Mouse (Mus musculus): ENCODE results near the gene Sall4. TPM values are rescaled to one million over a fixed set of nuclear protein-coding genes. Genes with fewer than 3 reads are reported as not detected.
A peak's percentile ranks its signal among the peaks of the same experiment; 100 is the strongest.
"Not testable (repeated sequence)": the region's sequence is repeated elsewhere in the genome, so short reads cannot be mapped to it uniquely, and the experiment has no call there.

Sall4 gene
- polyA plus RNA-seq, 1 experiment from 2014 or later = 9.3 TPM

- Histone ChIP-seq H3K27ac (no peak overlapping the region), H3K36me3 (no peaks in the 10 kb centered on the region), H3K9ac (no peak overlapping the region), H3K27me3 (replicated peaks) (peaks cover 58% of the 10 kb centered on the region), H3K4me1 (peaks cover 10% of the 10 kb centered on the region), H3K4me2 (no peak overlapping the region), H3K9me3 (replicated peaks) (no peaks in the 10 kb centered on the region), H3K4me3 (no peak overlapping the region)
- ATAC-seq = no peak
- 56% methylated on average over 8 of the region's 8 CpGs for WGBS (ENCODE audit: insufficient replicate concordance)
Observed at GRCm38 (mm10) chr2:168769259-168769658, 1.5 kb upstream of the Sall4 start.

GRCm38 (mm10) chr2:168766538-168767361 lies 993 bp downstream of the Sall4 start:
- H3K36me3 ChIP-seq = no peaks in the 10 kb centered on the region
- peaks cover 82% of the 10 kb centered on the region for H3K27me3 ChIP-seq (replicated peaks)
- peaks cover 10% of the 10 kb centered on the region for H3K4me1 ChIP-seq
- peak overlapping the region; percentile 50 for H3K9ac ChIP-seq
- peak; percentile 46; the same call in 1 of the 2 replicates for ATAC-seq
- WGBS (ENCODE audit: insufficient replicate concordance) = 1% methylated on average over 48 of the region's 52 CpGs
- peak overlapping the region; percentile 55 for H3K4me3 ChIP-seq
- H3K9me3 ChIP-seq (replicated peaks) = no peaks in the 10 kb centered on the region
- H3K27ac ChIP-seq = peak overlapping the region; percentile 73
- peak overlapping the region; percentile 61 for H3K4me2 ChIP-seq

GRCm38 (mm10) chr2:168765696-168766537 lies 1.8 kb downstream of the Sall4 start:
- no peaks in the 10 kb centered on the region for H3K36me3 ChIP-seq
- peak overlapping the region; percentile 73 for H3K27ac ChIP-seq
- peak overlapping the region; percentile 50 for H3K9ac ChIP-seq
- H3K4me3 ChIP-seq = peak overlapping the region; percentile 55
- under 1% methylated on average over 65 of the region's 65 CpGs for WGBS (ENCODE audit: insufficient replicate concordance)
- H3K4me2 ChIP-seq = peak overlapping the region; percentile 61
- H3K27me3 ChIP-seq (replicated peaks) = peaks cover 89% of the 10 kb centered on the region
- H3K4me1 ChIP-seq = peaks cover 10% of the 10 kb centered on the region
- H3K9me3 ChIP-seq (replicated peaks) = no peaks in the 10 kb centered on the region
- ATAC-seq = peak; percentile 27

- under 1% methylated on average over 32 of the region's 32 CpGs for WGBS (ENCODE audit: insufficient replicate concordance)
- no peak overlapping the region for H3K9ac ChIP-seq
- peak overlapping the region; percentile 61 for H3K4me2 ChIP-seq
- H3K36me3 ChIP-seq = no peaks in the 10 kb centered on the region
- H3K27ac ChIP-seq = peak overlapping the region; percentile 73
- H3K27me3 ChIP-seq (replicated peaks) = peaks cover 90% of the 10 kb centered on the region
- H3K9me3 ChIP-seq (replicated peaks) = no peaks in the 10 kb centered on the region
- peak overlapping the region; percentile 55 for H3K4me3 ChIP-seq
- H3K4me1 ChIP-seq = peaks cover 10% of the 10 kb centered on the region
- ATAC-seq = peak; percentile 61
Observed at GRCm38 (mm10) chr2:168765065-168765681, 2.6 kb downstream of the Sall4 start.

GRCm38 (mm10) chr2:168764460-168764867 lies 3.3 kb downstream of the Sall4 start:
- Histone ChIP-seq H3K27me3 (replicated peaks) (peaks cover 84% of the 10 kb centered on the region), H3K9ac (no peak overlapping the region), H3K4me1 (peaks cover 10% of the 10 kb centered on the region), H3K9me3 (replicated peaks) (no peaks in the 10 kb centered on the region), H3K36me3 (no peaks in the 10 kb centered on the region), H3K4me3 (peak overlapping the region; percentile 7; the same call in 1 of the 2 replicates), H3K27ac (no peak overlapping the region), H3K4me2 (peak overlapping the region; percentile 61)
- 29% methylated on average over 9 of the region's 9 CpGs for WGBS (ENCODE audit: insufficient replicate concordance)
- no peak for ATAC-seq

GRCm38 (mm10) chr2:168763785-168764184 lies 4.0 kb downstream of the Sall4 start:
- peak overlapping the region; percentile 5; the same call in 1 of the 2 replicates for H3K4me3 ChIP-seq

GRCm38 (mm10) chr2:168762411-168762815 lies 5.3 kb downstream of the Sall4 start:
- H3K36me3 ChIP-seq = no peaks in the 10 kb centered on the region
- H3K4me3 ChIP-seq = no peak overlapping the region
- ATAC-seq = no peak
- H3K27me3 ChIP-seq (replicated peaks) = peaks cover 63% of the 10 kb centered on the region
- no peaks in the 10 kb centered on the region for H3K9me3 ChIP-seq (replicated peaks)
- H3K4me2 ChIP-seq = peak overlapping the region; percentile 12
- H3K27ac ChIP-seq = no peak overlapping the region
- WGBS (ENCODE audit: insufficient replicate concordance) = 29% methylated on average over 12 of the region's 12 CpGs
- H3K4me1 ChIP-seq = peaks cover 10% of the 10 kb centered on the region
- H3K9ac ChIP-seq = no peak overlapping the region

More at GRCm38 (mm10) chr2:168763785-168764184, 4.0 kb downstream of the Sall4 start:
- H3K9me3 ChIP-seq (replicated peaks) = no peaks in the 10 kb centered on the region
- no peak overlapping the region for H3K9ac ChIP-seq
- H3K27me3 ChIP-seq (replicated peaks) = peaks cover 77% of the 10 kb centered on the region
- ATAC-seq = no peak
- H3K4me2 ChIP-seq = peak overlapping the region; percentile 61
- no peak overlapping the region for H3K27ac ChIP-seq
- 29% methylated on average over 7 of the region's 7 CpGs for WGBS (ENCODE audit: insufficient replicate concordance)
- H3K4me1 ChIP-seq = peaks cover 10% of the 10 kb centered on the region
- no peaks in the 10 kb centered on the region for H3K36me3 ChIP-seq

GRCm38 (mm10) chr2:168761954-168762353 lies 5.8 kb downstream of the Sall4 start:
- Histone ChIP-seq H3K9ac (no peak overlapping the region), H3K4me2 (peak overlapping the region; percentile 12), H3K27me3 (replicated peaks) (peaks cover 59% of the 10 kb centered on the region), H3K36me3 (no peaks in the 10 kb centered on the region), H3K9me3 (replicated peaks) (no peaks in the 10 kb centered on the region), H3K4me1 (peaks cover 9% of the 10 kb centered on the region), H3K27ac (no peak overlapping the region), H3K4me3 (no peak overlapping the region)
- no peak for ATAC-seq
- 35% methylated on average over 4 of the region's 4 CpGs for WGBS (ENCODE audit: insufficient replicate concordance)

- 0 out of 2 replicates have a peak, but pooled peaks cover 4% of the 10 kb centered on the region for H3K36me3 ChIP-seq
- WGBS (ENCODE audit: insufficient replicate concordance) = 63% methylated on average over 9 of the region's 9 CpGs
- H3K4me1 ChIP-seq = peaks cover under 1% of the 10 kb centered on the region; the same call in 1 of the 2 replicates
- peaks cover 51% of the 10 kb centered on the region for H3K27me3 ChIP-seq (replicated peaks)
- H3K9me3 ChIP-seq (replicated peaks) = no peaks in the 10 kb centered on the region
- H3K4me3 ChIP-seq = no peak overlapping the region
- H3K4me2 ChIP-seq = no peak overlapping the region
- no peak overlapping the region for H3K27ac ChIP-seq
- H3K9ac ChIP-seq = no peak overlapping the region
- ATAC-seq = no peak
Observed at GRCm38 (mm10) chr2:168761141-168761540, 6.6 kb downstream of the Sall4 start.

GRCm38 (mm10) chr2:168744406-168744805 lies 23.3 kb downstream of the Sall4 start:
- not testable (repeated sequence) for H3K9ac ChIP-seq; H3K27ac ChIP-seq; H3K36me3 ChIP-seq; H3K9me3 ChIP-seq (replicated peaks); ATAC-seq; H3K4me1 ChIP-seq; H3K4me3 ChIP-seq; H3K4me2 ChIP-seq
- WGBS (ENCODE audit: insufficient replicate concordance) = 74% methylated on average over 10 of the region's 10 CpGs
- peaks cover 26% of the 10 kb centered on the region for H3K27me3 ChIP-seq (replicated peaks)

GRCm38 (mm10) chr2:168742649-168743048 lies 25.1 kb downstream of the Sall4 start:
- no peak overlapping the region for H3K9ac ChIP-seq
- H3K27me3 ChIP-seq (replicated peaks) = peaks cover 26% of the 10 kb centered on the region
- H3K9me3 ChIP-seq (replicated peaks) = no peaks in the 10 kb centered on the region
- no peak overlapping the region for H3K4me2 ChIP-seq
- WGBS (ENCODE audit: insufficient replicate concordance) = 15% methylated on average over 7 of the region's 7 CpGs
- no peaks in the 10 kb centered on the region for H3K36me3 ChIP-seq
- no peak overlapping the region for H3K4me3 ChIP-seq
- H3K4me1 ChIP-seq = peaks cover 4% of the 10 kb centered on the region; the same call in 1 of the 2 replicates
- no peak for ATAC-seq
- no peak overlapping the region for H3K27ac ChIP-seq
